Mouse (Mus musculus) layer of hippocampus, adult 9-10 months (tissue): ENCODE measurements around the gene Clrn3.
A peak's percentile ranks its signal among the peaks of the same experiment; 100 is the strongest.

Experiments used
- DNase-seq: peaks from one replicate; pipeline ENCODE4 v3.0.0; 2022; ENCODE audit warnings: low spot score

Clrn3 gene

GRCm38 (mm10) chr7:135487423-135487822, 41.0 kb downstream of the Clrn3 start:
- peak; percentile 55 for DNase-seq

- DNase-seq: no peak
These were observed 41.6 kb downstream of the Clrn3 start for GRCm38 (mm10) chr7:135486645-135487382.

GRCm38 (mm10) chr7:135485796-135486410, 42.6 kb downstream of the Clrn3 start:
- DNase-seq: no peak

GRCm38 (mm10) chr7:135485116-135485795, 43.2 kb downstream of the Clrn3 start:
- no peak for DNase-seq

- no peak for DNase-seq
These were observed 44.1 kb downstream of the Clrn3 start for GRCm38 (mm10) chr7:135484341-135484740.

- DNase-seq: no peak
These were observed 44.7 kb downstream of the Clrn3 start for GRCm38 (mm10) chr7:135483751-135484150.

- no peak for DNase-seq
These were observed 47.3 kb downstream of the Clrn3 start for GRCm38 (mm10) chr7:135481150-135481549.

GRCm38 (mm10) chr7:135479912-135480311, 48.5 kb downstream of the Clrn3 start:
- no peak for DNase-seq

GRCm38 (mm10) chr7:135479322-135479880, 49.1 kb downstream of the Clrn3 start:
- no peak for DNase-seq

GRCm38 (mm10) chr7:135477256-135477655, 51.2 kb downstream of the Clrn3 start:
- DNase-seq: no peak

- no peak for DNase-seq
These were observed 52.5 kb downstream of the Clrn3 start for GRCm38 (mm10) chr7:135475981-135476380.

- no peak for DNase-seq
These were observed 58.1 kb downstream of the Clrn3 start for GRCm38 (mm10) chr7:135470319-135470718.

- no peak for DNase-seq
These were observed 59.8 kb downstream of the Clrn3 start for GRCm38 (mm10) chr7:135468631-135469030.

GRCm38 (mm10) chr7:135465293-135465692, 63.2 kb downstream of the Clrn3 start:
- no peak for DNase-seq

- DNase-seq: peak; percentile 63
These were observed 63.7 kb downstream of the Clrn3 start for GRCm38 (mm10) chr7:135464689-135465259.
